Mouse (Mus musculus): ENCODE measurements around the gene Hic2. TPM values are rescaled to one million over a fixed set of nuclear protein-coding genes. Genes with fewer than 3 reads are reported as not detected.
A peak's percentile ranks its signal among the peaks of the same experiment; 100 is the strongest.
"Not testable (repeated sequence)": the region's sequence is repeated elsewhere in the genome, so short reads cannot be mapped to it uniquely, and the experiment has no call there.

Gene Hic2
- polyA plus RNA-seq, 1 experiment from 2014 or later = 12.7 TPM

- peaks cover 24% of the 10 kb centered on the region for H3K4me1 ChIP-seq
- H3K4me3 ChIP-seq (replicated peaks) = peak overlapping the region; percentile 55
- no peaks in the 10 kb centered on the region for H3K9me3 ChIP-seq
- peak overlapping the region; percentile 65; the same call in 1 of the 2 replicates for H3K9ac ChIP-seq
- 9% methylated on average over 48 of the region's 48 CpGs for WGBS
- peaks cover 20% of the 10 kb centered on the region; the same call in 1 of the 2 replicates for H3K27me3 ChIP-seq
- H3K36me3 ChIP-seq (replicated peaks) = no peaks in the 10 kb centered on the region
- H3K27ac ChIP-seq = peak overlapping the region; percentile 53; the same call in 1 of the 2 replicates
- peak; percentile 75 for ATAC-seq (ENCODE audit: low FRiP score)
- H3K4me2 ChIP-seq = peak overlapping the region; percentile 95
Measured at GRCm38 (mm10) chr16:17209981-17210838, 23.2 kb upstream of the Hic2 start.

- no peak for ATAC-seq (ENCODE audit: low FRiP score)
- Histone ChIP-seq H3K9ac (no peak overlapping the region), H3K4me3 (replicated peaks) (no peak overlapping the region), H3K27ac (no peak overlapping the region), H3K9me3 (0 out of 2 replicates have a peak, but pooled peaks cover under 1% of the 10 kb centered on the region), H3K4me2 (no peak overlapping the region), H3K36me3 (replicated peaks) (no peaks in the 10 kb centered on the region), H3K4me1 (no peaks in the 10 kb centered on the region), H3K27me3 (no peaks in the 10 kb centered on the region)
- WGBS = 65% methylated on average over 8 of the region's 8 CpGs
Measured at GRCm38 (mm10) chr16:17216934-17217633, 16.3 kb upstream of the Hic2 start.

- Histone ChIP-seq H3K27ac (no peak overlapping the region), H3K36me3 (replicated peaks) (no peaks in the 10 kb centered on the region), H3K4me3 (replicated peaks) (no peak overlapping the region), H3K27me3 (no peaks in the 10 kb centered on the region), H3K9ac (no peak overlapping the region), H3K9me3 (0 out of 2 replicates have a peak, but pooled peaks cover 3% of the 10 kb centered on the region), H3K4me1 (no peaks in the 10 kb centered on the region), H3K4me2 (no peak overlapping the region)
- 42% methylated on average over 7 of the region's 7 CpGs for WGBS
- no peak for ATAC-seq (ENCODE audit: low FRiP score)
Measured at GRCm38 (mm10) chr16:17220127-17220733, 13.1 kb upstream of the Hic2 start.

DNA sequence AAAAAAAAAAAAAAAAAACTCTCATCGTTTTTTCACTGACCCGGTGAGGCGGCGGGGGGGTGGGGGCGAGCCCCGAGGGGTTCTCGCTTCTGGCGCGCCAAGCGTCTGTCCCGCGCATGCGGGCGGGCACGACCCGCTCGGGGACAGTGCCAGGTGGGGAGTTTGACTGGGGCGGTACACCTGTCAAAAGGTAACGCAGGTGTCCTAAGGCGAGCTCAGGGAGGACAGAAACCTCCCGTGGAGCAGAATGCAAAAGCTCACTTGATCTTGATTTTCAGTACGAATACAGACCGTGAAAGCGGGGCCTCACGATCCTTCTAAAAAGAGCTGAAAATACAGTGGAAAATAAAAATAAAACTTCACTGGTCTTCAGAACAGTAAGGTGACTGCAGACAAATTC, 11.2 kb upstream of the Hic2 start:
- WGBS = 30% methylated on average over 25 of the region's 25 CpGs
- Histone ChIP-seq H3K27ac (no peak overlapping the region), H3K9me3 (0 out of 2 replicates have a peak, but pooled peaks cover 3% of the 10 kb centered on the region), H3K27me3 (no peaks in the 10 kb centered on the region), H3K36me3 (replicated peaks) (no peaks in the 10 kb centered on the region), H3K4me1 (no peaks in the 10 kb centered on the region), H3K4me3 (replicated peaks) (no peak overlapping the region), H3K4me2 (no peak overlapping the region), H3K9ac (no peak overlapping the region)
- peak; percentile 100 for ATAC-seq (ENCODE audit: low FRiP score)

DNA sequence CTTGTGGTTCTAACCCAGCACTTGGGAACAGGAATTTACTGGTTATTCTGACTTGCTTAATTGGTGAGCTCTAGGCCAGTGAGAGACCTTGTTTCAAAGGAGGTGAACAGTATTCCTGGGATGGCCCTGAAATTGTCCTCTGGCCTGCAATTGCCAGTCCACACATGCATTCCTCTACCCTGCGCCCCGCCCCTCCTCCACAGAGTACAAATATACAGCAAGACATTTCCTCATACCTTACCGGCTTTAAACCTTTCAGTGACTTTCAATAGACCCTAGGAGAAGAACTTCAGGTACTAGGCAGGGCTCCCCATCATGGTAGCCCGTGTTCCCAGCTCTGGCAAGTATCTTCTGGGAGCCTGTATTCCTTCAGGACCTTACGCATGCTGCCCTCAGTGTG, 7.8 kb upstream of the Hic2 start:
- H3K9ac ChIP-seq = no peak overlapping the region
- WGBS = 86% methylated on average over 5 of the region's 5 CpGs
- no peaks in the 10 kb centered on the region for H3K4me1 ChIP-seq
- 0 out of 2 replicates have a peak, but pooled peaks cover 3% of the 10 kb centered on the region for H3K9me3 ChIP-seq
- H3K4me3 ChIP-seq (replicated peaks) = no peak overlapping the region
- no peaks in the 10 kb centered on the region for H3K27me3 ChIP-seq
- H3K36me3 ChIP-seq (replicated peaks) = no peaks in the 10 kb centered on the region
- no peak overlapping the region for H3K4me2 ChIP-seq
- no peak overlapping the region for H3K27ac ChIP-seq
- ATAC-seq (ENCODE audit: low FRiP score) = no peak

DNA sequence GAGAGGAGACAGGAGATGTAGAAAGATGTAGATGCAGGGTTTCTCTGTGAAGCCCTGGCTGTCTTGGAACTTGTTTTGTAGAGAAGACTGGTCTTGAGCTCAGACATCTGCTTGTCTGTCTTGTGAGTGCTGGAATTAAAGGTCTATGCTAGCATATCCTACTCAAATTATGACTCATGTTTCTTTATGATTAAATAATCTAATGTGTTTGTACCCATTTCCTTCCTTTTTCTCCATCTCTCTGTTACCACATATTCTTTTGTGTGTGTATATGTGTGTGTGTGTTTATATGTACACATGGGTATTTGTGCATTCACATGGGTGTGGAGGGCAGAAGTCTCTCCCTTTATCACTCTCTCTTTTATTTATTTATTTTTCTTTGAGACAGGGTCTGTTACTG, 6.9 kb upstream of the Hic2 start:
- Histone ChIP-seq H3K4me1 (no peaks in the 10 kb centered on the region), H3K36me3 (replicated peaks) (no peaks in the 10 kb centered on the region), H3K9ac (no peak overlapping the region), H3K27me3 (no peaks in the 10 kb centered on the region), H3K4me3 (replicated peaks) (no peak overlapping the region), H3K9me3 (0 out of 2 replicates have a peak, but pooled peaks cover 3% of the 10 kb centered on the region), H3K4me2 (no peak overlapping the region), H3K27ac (no peak overlapping the region)
- no peak for ATAC-seq (ENCODE audit: low FRiP score)

DNA sequence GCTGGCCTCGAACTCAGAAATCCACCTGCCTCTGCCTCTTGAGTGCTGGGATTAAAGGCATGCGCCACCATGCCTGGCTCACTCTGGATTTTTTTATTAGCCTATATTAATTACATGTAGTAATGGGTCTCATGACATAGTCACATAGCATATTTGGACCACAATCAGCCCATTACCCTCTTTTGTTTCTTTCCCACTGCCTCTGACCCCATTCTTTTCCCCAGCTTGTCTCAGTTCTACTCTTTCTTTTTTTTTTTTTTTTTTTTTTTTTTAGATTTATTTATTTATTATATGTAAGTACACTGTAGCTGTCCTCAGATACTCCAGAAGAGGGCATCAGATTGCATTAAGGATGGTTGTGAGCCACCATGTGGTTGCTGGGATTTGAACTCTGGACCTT, 1.8 kb upstream of the Hic2 start:
- H3K36me3 ChIP-seq (replicated peaks) = not testable (repeated sequence)

DNA sequence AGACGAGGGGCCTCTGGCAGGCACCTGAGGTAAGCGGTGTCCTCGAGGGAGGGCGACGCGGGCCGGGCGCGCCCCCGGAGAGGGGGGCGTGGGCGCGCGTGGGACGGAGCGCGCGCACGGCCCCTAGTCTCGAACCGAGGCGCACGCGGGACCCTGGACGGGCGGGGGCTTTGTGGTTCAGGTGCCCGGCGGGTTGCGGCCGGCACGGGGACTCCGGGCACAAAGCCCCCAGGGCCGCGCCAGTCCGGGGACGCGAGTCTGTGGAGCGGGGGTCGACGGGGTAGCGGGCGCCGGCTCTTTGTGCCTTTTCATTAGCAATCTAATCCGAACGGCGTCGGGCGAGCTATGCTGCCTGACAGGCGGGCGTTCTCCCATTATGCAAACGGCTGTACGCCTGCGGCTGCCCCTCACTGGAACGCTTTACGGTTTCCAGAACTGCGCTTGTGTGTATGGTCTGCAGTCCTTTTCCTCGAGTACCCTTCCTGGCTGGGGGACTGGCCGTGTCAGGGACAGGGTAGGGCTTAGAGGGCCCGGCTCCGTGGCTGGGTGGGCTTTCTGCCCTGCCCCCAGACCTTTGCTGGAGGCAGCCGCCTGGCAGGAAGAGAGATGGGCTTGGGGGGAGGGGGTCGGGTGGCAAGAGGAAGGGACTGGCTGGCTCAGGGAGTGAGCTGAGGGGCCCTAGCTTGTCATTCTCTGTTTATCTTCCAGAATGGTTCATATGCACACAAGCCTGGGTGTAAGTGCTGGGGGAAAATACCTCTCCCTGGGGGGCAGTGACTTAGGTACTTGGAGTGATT, 528 bp downstream of the Hic2 start:
- H3K27ac ChIP-seq = peak overlapping the region; percentile 95
- no peaks in the 10 kb centered on the region for H3K9me3 ChIP-seq
- ATAC-seq (ENCODE audit: low FRiP score) = peak; percentile 73
- peak overlapping the region; percentile 94 for H3K4me3 ChIP-seq (replicated peaks)
- H3K36me3 ChIP-seq (replicated peaks) = no peaks in the 10 kb centered on the region
- H3K9ac ChIP-seq = peak overlapping the region; percentile 91
- peak overlapping the region; percentile 89 for H3K4me2 ChIP-seq
- WGBS = under 1% methylated on average over 56 of the region's 62 CpGs
- H3K4me1 ChIP-seq = peaks cover 38% of the 10 kb centered on the region
- H3K27me3 ChIP-seq = no peaks in the 10 kb centered on the region

More for the DNA sequence above, 1.8 kb upstream of the Hic2 start:
- ATAC-seq (ENCODE audit: low FRiP score); H3K9ac ChIP-seq; H3K4me3 ChIP-seq (replicated peaks); H3K9me3 ChIP-seq; H3K27ac ChIP-seq; H3K4me2 ChIP-seq; H3K27me3 ChIP-seq: not testable (repeated sequence)
- WGBS = 98% methylated on average over 2 of the region's 2 CpGs
- peaks cover 26% of the 10 kb centered on the region for H3K4me1 ChIP-seq

DNA sequence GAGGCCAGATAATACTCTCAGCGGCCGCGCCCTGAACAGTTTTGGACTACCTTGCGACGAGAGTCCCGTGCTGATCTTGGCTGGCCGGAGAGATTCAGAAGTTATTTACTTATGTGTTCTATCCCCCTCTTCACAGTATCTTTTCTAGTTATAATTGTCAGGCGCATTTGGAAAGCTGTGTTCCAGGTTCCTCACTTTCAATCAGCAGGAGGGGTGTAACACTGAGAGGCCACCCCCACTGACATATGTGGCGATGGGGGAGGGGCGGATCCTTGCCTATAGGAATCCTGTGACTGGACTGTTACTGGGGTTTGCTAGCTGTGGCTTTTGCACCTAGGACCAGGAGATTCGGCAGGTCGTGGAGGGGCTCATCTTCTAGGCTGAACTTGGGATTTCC, 1.1 kb downstream of the Hic2 start:
- Histone ChIP-seq H3K27me3 (no peaks in the 10 kb centered on the region), H3K9me3 (no peaks in the 10 kb centered on the region), H3K9ac (peak overlapping the region; percentile 91), H3K4me3 (replicated peaks) (peak overlapping the region; percentile 94), H3K4me2 (peak overlapping the region; percentile 89), H3K27ac (peak overlapping the region; percentile 95), H3K36me3 (replicated peaks) (no peaks in the 10 kb centered on the region), H3K4me1 (peaks cover 44% of the 10 kb centered on the region)
- WGBS = 3% methylated on average over 12 of the region's 12 CpGs
- no peak for ATAC-seq (ENCODE audit: low FRiP score)

DNA sequence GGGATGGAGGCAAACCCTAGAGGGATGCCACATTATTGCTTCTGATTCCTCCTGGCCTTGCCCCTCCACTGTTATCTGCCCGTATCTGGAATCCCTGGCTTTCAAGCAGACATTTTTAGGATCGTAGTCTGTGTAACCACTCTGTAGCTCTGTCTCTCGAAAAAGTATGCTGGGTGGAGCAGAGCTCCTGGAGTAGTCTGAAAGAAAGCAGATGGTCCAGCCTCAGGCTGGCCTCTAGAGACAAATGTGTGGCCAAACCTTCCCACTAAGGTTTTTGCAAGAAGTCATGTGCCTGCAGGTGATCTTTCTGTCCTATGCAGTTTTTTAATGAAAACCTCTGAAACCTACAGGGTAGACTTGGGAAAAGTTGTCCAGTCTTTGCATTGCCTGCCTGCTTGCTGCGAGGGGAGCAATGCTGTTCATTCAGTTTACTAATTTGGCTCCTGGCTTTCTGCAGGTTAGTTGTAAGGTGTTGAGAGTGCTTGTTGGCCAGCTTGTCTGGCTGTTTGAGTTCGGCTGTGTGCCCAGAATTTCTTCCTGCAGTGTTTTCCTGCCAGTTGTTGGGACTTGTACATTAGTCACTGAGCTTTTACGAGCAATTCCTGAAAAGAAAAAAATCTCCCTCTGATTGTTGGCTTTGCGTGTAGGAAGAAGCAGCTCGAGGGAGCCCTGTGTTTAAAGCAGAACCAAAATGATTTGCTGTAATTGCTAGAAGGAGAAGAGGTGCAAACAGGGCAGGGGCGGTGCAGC, 1.7 kb downstream of the Hic2 start:
- Histone ChIP-seq H3K4me1 (peaks cover 49% of the 10 kb centered on the region), H3K36me3 (replicated peaks) (no peaks in the 10 kb centered on the region), H3K4me2 (peak overlapping the region; percentile 89), H3K4me3 (replicated peaks) (peak overlapping the region; percentile 94), H3K9ac (peak overlapping the region; percentile 91), H3K9me3 (no peaks in the 10 kb centered on the region), H3K27me3 (no peaks in the 10 kb centered on the region), H3K27ac (peak overlapping the region; percentile 95)
- 65% methylated on average over 9 of the region's 9 CpGs for WGBS
- no peak for ATAC-seq (ENCODE audit: low FRiP score)

DNA sequence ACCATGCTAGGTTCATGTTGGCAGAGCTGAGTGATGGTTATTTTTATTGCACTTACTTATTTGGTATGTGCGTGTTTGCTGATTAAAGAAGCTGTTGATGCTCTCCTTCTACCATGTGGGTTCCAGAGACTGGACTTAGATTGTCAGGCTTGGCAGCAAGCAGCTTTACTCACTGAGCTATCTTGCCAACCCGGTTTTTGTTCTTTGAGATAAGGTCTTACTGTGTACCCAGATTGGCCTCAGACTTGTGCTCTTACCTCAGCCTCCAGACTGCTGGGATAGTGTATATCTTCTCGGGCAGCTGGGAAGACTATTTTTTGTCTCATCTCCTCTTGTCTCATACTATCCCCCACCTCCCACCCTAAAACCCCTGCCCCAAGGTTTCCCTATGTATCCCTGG, 4.3 kb downstream of the Hic2 start:
- Histone ChIP-seq H3K9ac (no peak overlapping the region), H3K27ac (no peak overlapping the region), H3K4me2 (no peak overlapping the region), H3K36me3 (replicated peaks) (no peaks in the 10 kb centered on the region), H3K27me3 (no peaks in the 10 kb centered on the region), H3K4me1 (peaks cover 51% of the 10 kb centered on the region), H3K4me3 (replicated peaks) (no peak overlapping the region), H3K9me3 (no peaks in the 10 kb centered on the region)
- no peak for ATAC-seq (ENCODE audit: low FRiP score)
- WGBS = 91% methylated on average over 3 of the region's 3 CpGs
